Mouse (Mus musculus) small intestine, adult 2 months (tissue): ENCODE data around the gene Nde1.

Experiments used
- CTCF ChIP-seq: fragments of 200-500 bp; IDR thresholded peaks from 2 replicates; pipeline ENCODE4 v1.5.1; 2012; ENCODE audit warnings: low read depth, mild to moderate bottlenecking, control low read depth, inconsistent platforms, low read length, moderate library complexity, mixed read lengths; ENCODE audit not compliant: insufficient replicate concordance, insufficient read length; ENCODE audit errors: extremely low read depth
- POLR2A ChIP-seq: fragments of 200-500 bp; IDR thresholded peaks from 2 replicates; pipeline ENCODE4 v1.6.1; 2012; ENCODE audit warnings: low read depth, mild to moderate bottlenecking, control low read depth, inconsistent platforms, low read length, moderate library complexity

- TF ChIP-seq CTCF: no peak
- TF ChIP-seq POLR2A: no peak
Observed at GRCm38 (mm10) chr16:14183856-14184255, 20.8 kb downstream of the Nde1 start.
